Mouse (Mus musculus): ENCODE measurements around the gene Asb11.
A peak's percentile ranks its signal among the peaks of the same experiment; 100 is the strongest.

Asb11 gene

GRCm38 (mm10) chrX:164445601-164446000 is 8.8 kb downstream of the Asb11 start:
- DNase-seq (ENCODE audit: low read depth, low spot score), result no peak

- DNase-seq (ENCODE audit: low read depth, low spot score), result no peak
Observed at GRCm38 (mm10) chrX:164446106-164446551, 9.3 kb downstream of the Asb11 start.

GRCm38 (mm10) chrX:164446835-164447681 is 10.3 kb downstream of the Asb11 start:
- DNase-seq (ENCODE audit: low read depth, low spot score), result no peak

GRCm38 (mm10) chrX:164447682-164448071 is 10.9 kb downstream of the Asb11 start:
- no peak for DNase-seq (ENCODE audit: low read depth, low spot score)

- DNase-seq (ENCODE audit: low read depth, low spot score), result peak; percentile 28
Observed at GRCm38 (mm10) chrX:164449201-164449600, 12.4 kb downstream of the Asb11 start.

- no peak for DNase-seq (ENCODE audit: low read depth, low spot score)
Observed at GRCm38 (mm10) chrX:164459205-164459878, 22.5 kb downstream of the Asb11 start.

- DNase-seq (ENCODE audit: low read depth, low spot score), result no peak
Observed at GRCm38 (mm10) chrX:164502258-164502657, 65.5 kb downstream of the Asb11 start.

- no peak for DNase-seq (ENCODE audit: low read depth, low spot score)
Observed at GRCm38 (mm10) chrX:164505709-164506498, 69.1 kb downstream of the Asb11 start, which contains the start of gene Asb9. Gene Asb9 (plus strand): TSS chrX:164506327.

GRCm38 (mm10) chrX:164507068-164507467 is 70.3 kb downstream of the Asb11 start:
- no peak for DNase-seq (ENCODE audit: low read depth, low spot score)

GRCm38 (mm10) chrX:164508728-164509127 is 71.9 kb downstream of the Asb11 start:
- no peak for DNase-seq (ENCODE audit: low read depth, low spot score)

Data from telencephalon, adult 2 months (tissue).